Comparison of ENCODE assay signal across 1 mouse cellular context in genomic region chr13:21751827-21752226, GRCm38 (mm10).
TF ChIP-seq lines count a peak whose summit lies in the region.

No protein-coding gene starts in this region.

TF ChIP-seq in MEL, 35 proteins besides CTCF, POLR2A, EP300 and RAD21 (continued from another document):
- TF ChIP-seq ZKSCAN1 (IDR thresholded peaks at IDR 0.05; ENCODE audit: low read depth, low read length) (no peak), MEF2A (IDR thresholded peaks at IDR 0.05; ENCODE audit: extremely low read depth, insufficient replicate concordance, low read depth, low read length, poor library complexity, severe bottlenecking) (no peak)
TF ChIP-seq in MEL: peak in this region for 0.
